Mouse (Mus musculus) stomach, embryonic 15.5 days (tissue): Measurements from ENCODE around the gene Lfng. TPM values are rescaled to one million over a fixed set of nuclear protein-coding genes. Genes with fewer than 3 reads are reported as not detected.

Experiments
- ATAC-seq: fragments of 200-750 bp; cut with Nextera tagmentation; 2 replicates; pipeline ENCODE4 v1.8.0; 2017; ENCODE audit warnings: low read depth, moderate number of reproducible peaks, moderate TSS enrichment; ENCODE audit not compliant: insufficient read depth, low FRiP score
- H3K27ac ChIP-seq: fragments of 300-500 bp; sonication (generic); 2 replicates; pipeline ENCODE4 v1.5.1; 2015; ENCODE audit warnings: mild to moderate bottlenecking, inconsistent platforms
- H3K27me3 ChIP-seq: fragments of 300-500 bp; sonication (generic); replicated peaks from 2 replicates; pipeline ENCODE4 v1.6.1; 2015; ENCODE audit warnings: inconsistent platforms
- H3K36me3 ChIP-seq: fragments of 300-500 bp; sonication (generic); 2 replicates; pipeline ENCODE4 v1.6.1; 2015; ENCODE audit warnings: inconsistent platforms
- H3K4me1 ChIP-seq: fragments of 300-500 bp; sonication (generic); 2 replicates; pipeline ENCODE4 v1.6.1; 2015; ENCODE audit warnings: inconsistent platforms
- H3K4me2 ChIP-seq: fragments of 300-500 bp; sonication (generic); 2 replicates; pipeline ENCODE4 v1.6.1; 2015; ENCODE audit warnings: mild to moderate bottlenecking, inconsistent platforms
- H3K4me3 ChIP-seq: fragments of 300-500 bp; sonication (generic); replicated peaks from 2 replicates; pipeline ENCODE4 v1.5.1; 2015; ENCODE audit warnings: inconsistent platforms
- H3K9ac ChIP-seq: fragments of 300-500 bp; sonication (generic); 2 replicates; pipeline ENCODE4 v1.6.1; 2015; ENCODE audit warnings: inconsistent platforms
- H3K9me3 ChIP-seq: fragments of 300-500 bp; sonication (generic); 2 replicates; pipeline ENCODE4 v1.6.1; 2016; ENCODE audit warnings: inconsistent platforms
- WGBS: fragments of 180-500 bp; shearing (Covaris S2); methylation state at CpG from one replicate; pipeline ENCODE4 v1.1.7; 2015; 5-methylcytosine and 5-hydroxymethylcytosine counted together
- polyA plus RNA-seq: library from polyadenylated mRNA; unstranded; fragments of >200 nt; fragmentation: Nextera tagmentation; extraction: Ambion mirVana; gene quantifications from 2 replicates; pipeline ENCODE4 v1.2.1, GENCODE M21; 2015

Lfng gene
- polyA plus RNA-seq, 1 experiment from 2014 or later: 24.5 TPM

DNA sequence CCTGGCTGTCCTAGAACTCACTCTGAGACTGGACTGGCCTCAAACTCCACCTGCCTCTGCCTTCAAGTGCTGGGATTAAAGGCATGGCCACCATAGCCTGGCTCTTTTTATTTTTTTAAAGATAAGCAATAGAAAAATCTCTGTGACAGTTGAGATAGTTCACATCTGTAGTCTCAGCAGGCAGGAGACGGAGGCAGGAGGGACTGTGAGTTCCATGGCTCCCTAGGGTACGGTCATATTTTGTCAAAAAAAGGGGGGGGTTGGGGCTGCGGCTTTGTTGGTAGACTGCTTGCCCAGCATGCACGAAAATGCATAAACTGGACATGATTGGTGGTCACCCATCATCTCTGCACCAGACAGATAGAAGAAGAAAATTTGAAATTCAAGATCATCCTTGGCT is 35.9 kb upstream of the Lfng start:
- Histone ChIP-seq H3K27ac (no peak overlapping the region), H3K9me3 (no peaks in the 10 kb centered on the region), H3K4me2 (no peak overlapping the region), H3K36me3 (no peaks in the 10 kb centered on the region), H3K9ac (no peak overlapping the region), H3K4me3 (no peak overlapping the region), H3K27me3 (no peaks in the 10 kb centered on the region), H3K4me1 (peaks cover 24% of the 10 kb centered on the region)
- WGBS: 72% methylated on average over 4 of the region's 4 CpGs
- no peak for ATAC-seq

- Histone ChIP-seq H3K27me3 (no peaks in the 10 kb centered on the region), H3K4me1 (peaks cover 20% of the 10 kb centered on the region), H3K27ac (no peak overlapping the region), H3K4me2 (no peak overlapping the region), H3K9ac (no peak overlapping the region), H3K4me3 (no peak overlapping the region), H3K36me3 (no peaks in the 10 kb centered on the region), H3K9me3 (no peaks in the 10 kb centered on the region)
- WGBS: 65% methylated on average over 10 of the region's 10 CpGs
- ATAC-seq: no peak
These were observed 35.4 kb upstream of the Lfng start for GRCm38 (mm10) chr5:140571673-140572072.

DNA sequence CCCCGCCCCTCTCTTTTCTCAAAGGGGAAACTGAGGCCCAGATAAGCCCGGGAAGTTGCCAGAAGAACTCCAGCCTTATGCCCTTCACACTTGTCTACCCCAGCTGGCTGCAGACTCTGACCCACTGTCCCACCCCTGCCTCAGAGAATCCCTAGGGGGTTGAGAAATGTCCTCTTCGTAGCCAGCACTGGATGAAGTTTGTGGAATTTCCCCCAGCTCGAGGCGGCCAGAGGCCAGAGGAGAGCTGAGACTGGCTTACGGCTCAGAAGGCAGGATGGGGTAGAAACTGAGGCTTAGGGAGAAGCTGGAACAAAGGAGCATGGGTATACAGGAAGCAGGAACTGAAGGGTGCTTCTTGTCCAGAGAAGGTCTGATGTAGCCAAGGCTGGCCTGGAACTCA is 34.5 kb upstream of the Lfng start:
- no peaks in the 10 kb centered on the region for H3K9me3 ChIP-seq
- no peak overlapping the region for H3K9ac ChIP-seq
- H3K4me2 ChIP-seq: no peak overlapping the region
- H3K36me3 ChIP-seq: no peaks in the 10 kb centered on the region
- H3K27ac ChIP-seq: no peak overlapping the region
- peaks cover 10% of the 10 kb centered on the region for H3K4me1 ChIP-seq
- H3K4me3 ChIP-seq: no peak overlapping the region
- H3K27me3 ChIP-seq: no peaks in the 10 kb centered on the region
- 60% methylated on average over 6 of the region's 6 CpGs for WGBS
- ATAC-seq: no peak

DNA sequence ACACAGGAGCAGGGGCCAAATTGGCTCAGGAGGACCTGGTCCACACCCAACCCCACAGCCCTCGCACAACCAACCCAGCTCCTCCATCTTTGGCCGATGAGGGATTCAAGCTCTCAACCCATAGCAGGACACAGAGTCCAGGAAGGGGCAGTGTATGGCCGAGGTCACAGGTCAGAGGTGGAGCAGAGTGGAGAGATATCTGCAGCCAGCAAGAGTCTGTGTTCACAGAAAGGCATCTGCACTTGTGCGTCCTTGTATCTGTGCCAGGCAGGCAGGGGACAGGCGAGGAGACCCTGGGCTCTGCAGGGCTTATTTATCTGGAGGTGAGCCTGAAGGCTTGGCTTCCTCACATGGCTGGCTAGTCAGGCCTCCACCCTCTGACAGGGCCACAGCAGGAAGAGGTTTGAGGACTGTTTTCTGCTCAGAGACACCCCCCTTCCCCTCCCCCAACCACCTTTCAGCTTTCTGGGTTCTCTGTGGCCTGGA is 31.7 kb upstream of the Lfng start:
- Histone ChIP-seq H3K9ac (no peak overlapping the region), H3K4me1 (peaks cover 15% of the 10 kb centered on the region; the same call in 1 of the 2 replicates), H3K27ac (no peak overlapping the region), H3K4me3 (no peak overlapping the region), H3K9me3 (no peaks in the 10 kb centered on the region), H3K4me2 (no peak overlapping the region), H3K27me3 (no peaks in the 10 kb centered on the region), H3K36me3 (no peaks in the 10 kb centered on the region)
- 50% methylated on average over 5 of the region's 5 CpGs for WGBS
- ATAC-seq: no peak

GRCm38 (mm10) chr5:140579221-140579620 is 27.9 kb upstream of the Lfng start:
- no peak for ATAC-seq
- Histone ChIP-seq H3K27me3 (no peaks in the 10 kb centered on the region), H3K27ac (no peak overlapping the region), H3K4me1 (peaks cover 26% of the 10 kb centered on the region; the same call in 1 of the 2 replicates), H3K36me3 (no peaks in the 10 kb centered on the region), H3K4me3 (no peak overlapping the region), H3K9ac (no peak overlapping the region), H3K4me2 (no peak overlapping the region), H3K9me3 (no peaks in the 10 kb centered on the region)
- WGBS: 49% methylated on average over 9 of the region's 9 CpGs

- Histone ChIP-seq H3K36me3 (no peaks in the 10 kb centered on the region), H3K9ac (no peak overlapping the region), H3K27ac (no peak overlapping the region), H3K4me2 (no peak overlapping the region), H3K4me3 (no peak overlapping the region), H3K27me3 (no peaks in the 10 kb centered on the region), H3K4me1 (peaks cover 26% of the 10 kb centered on the region; the same call in 1 of the 2 replicates), H3K9me3 (no peaks in the 10 kb centered on the region)
- ATAC-seq: peak; percentile 11; the same call in 1 of the 2 replicates
- WGBS: 23% methylated on average over 6 of the region's 6 CpGs
These were observed 27.3 kb upstream of the Lfng start for GRCm38 (mm10) chr5:140579771-140580170.

DNA sequence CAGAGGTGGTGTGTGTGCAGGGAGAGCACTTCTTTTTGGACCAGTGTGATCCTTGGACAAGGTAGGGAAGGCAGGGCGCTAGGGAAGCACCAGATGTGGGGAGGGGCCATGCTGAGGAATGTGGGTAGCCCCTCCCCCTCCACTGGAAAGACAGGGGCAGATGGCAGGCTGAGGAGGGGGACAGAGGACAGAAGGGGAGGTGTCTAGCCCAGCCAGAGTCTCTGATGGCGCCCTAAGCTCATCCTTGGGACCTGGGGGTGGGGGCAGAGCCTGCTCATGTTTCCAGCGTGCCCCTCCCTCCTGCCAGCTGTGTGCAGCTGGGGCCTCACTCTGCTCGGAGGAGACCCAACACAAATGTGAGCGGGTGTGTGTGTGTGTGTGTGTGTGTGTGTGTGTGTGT is 25.6 kb upstream of the Lfng start:
- H3K4me2 ChIP-seq: no peak overlapping the region
- H3K9ac ChIP-seq: no peak overlapping the region
- no peaks in the 10 kb centered on the region for H3K9me3 ChIP-seq
- H3K27me3 ChIP-seq: no peaks in the 10 kb centered on the region
- H3K27ac ChIP-seq: peak overlapping the region; percentile 21; the same call in 1 of the 2 replicates
- H3K4me1 ChIP-seq: peaks cover 27% of the 10 kb centered on the region; the same call in 1 of the 2 replicates
- 14% methylated on average over 5 of the region's 5 CpGs for WGBS
- H3K36me3 ChIP-seq: no peaks in the 10 kb centered on the region
- ATAC-seq: peak; percentile 69; the same call in 1 of the 2 replicates
- no peak overlapping the region for H3K4me3 ChIP-seq

- H3K4me1 ChIP-seq: peaks cover 30% of the 10 kb centered on the region; the same call in 1 of the 2 replicates
- no peak overlapping the region for H3K9ac ChIP-seq
- WGBS: 43% methylated on average over 8 of the region's 8 CpGs
- no peaks in the 10 kb centered on the region for H3K27me3 ChIP-seq
- ATAC-seq: no peak
- no peak overlapping the region for H3K27ac ChIP-seq
- no peak overlapping the region for H3K4me3 ChIP-seq
- H3K4me2 ChIP-seq: no peak overlapping the region
- H3K36me3 ChIP-seq: no peaks in the 10 kb centered on the region
- H3K9me3 ChIP-seq: no peaks in the 10 kb centered on the region
These were observed 24.0 kb upstream of the Lfng start for GRCm38 (mm10) chr5:140582995-140583731.

DNA sequence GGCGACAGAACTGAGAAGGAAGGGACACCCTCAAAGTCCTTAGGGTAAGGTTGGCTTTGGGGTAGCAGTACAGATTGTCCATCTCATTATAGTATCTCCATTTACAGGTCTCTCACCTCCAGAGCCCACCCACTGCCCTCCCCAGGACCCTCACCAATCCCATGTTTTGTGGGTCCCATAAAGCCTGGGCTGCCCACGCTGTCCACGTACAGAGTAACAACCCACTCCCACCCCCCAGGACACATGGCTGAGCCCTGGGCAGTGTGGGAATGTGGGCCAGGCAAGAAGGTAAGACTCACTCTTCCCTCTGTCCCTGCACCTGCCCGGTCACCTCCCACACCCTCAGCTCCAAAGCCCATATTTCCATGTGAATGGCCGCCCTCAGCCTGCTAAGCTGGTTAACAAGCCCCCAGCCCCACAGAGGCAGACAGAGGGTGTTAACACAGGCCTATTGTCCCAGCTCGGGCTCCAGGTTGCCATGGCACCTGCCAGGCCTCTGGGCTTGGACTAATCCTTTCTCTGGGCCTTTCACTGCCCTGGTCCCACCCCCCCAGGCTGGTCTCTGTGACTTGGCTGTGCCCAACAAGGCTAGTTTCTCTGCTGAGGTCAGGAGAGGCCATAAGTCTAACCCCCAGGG is 23.3 kb upstream of the Lfng start:
- Histone ChIP-seq H3K36me3 (no peaks in the 10 kb centered on the region), H3K4me2 (no peak overlapping the region), H3K9ac (no peak overlapping the region), H3K9me3 (no peaks in the 10 kb centered on the region), H3K4me3 (no peak overlapping the region), H3K27ac (no peak overlapping the region), H3K27me3 (no peaks in the 10 kb centered on the region), H3K4me1 (peaks cover 26% of the 10 kb centered on the region; the same call in 1 of the 2 replicates)
- 53% methylated on average over 6 of the region's 6 CpGs for WGBS
- ATAC-seq: no peak

GRCm38 (mm10) chr5:140589082-140589774 is 17.9 kb upstream of the Lfng start:
- H3K9me3 ChIP-seq: no peaks in the 10 kb centered on the region
- no peak overlapping the region for H3K27ac ChIP-seq
- no peaks in the 10 kb centered on the region for H3K36me3 ChIP-seq
- H3K27me3 ChIP-seq: no peaks in the 10 kb centered on the region
- H3K9ac ChIP-seq: no peak overlapping the region
- 80% methylated on average over 16 of the region's 16 CpGs for WGBS
- H3K4me3 ChIP-seq: no peak overlapping the region
- H3K4me2 ChIP-seq: no peak overlapping the region
- no peak for ATAC-seq
- 0 out of 2 replicates have a peak, but pooled peaks cover 4% of the 10 kb centered on the region for H3K4me1 ChIP-seq

DNA sequence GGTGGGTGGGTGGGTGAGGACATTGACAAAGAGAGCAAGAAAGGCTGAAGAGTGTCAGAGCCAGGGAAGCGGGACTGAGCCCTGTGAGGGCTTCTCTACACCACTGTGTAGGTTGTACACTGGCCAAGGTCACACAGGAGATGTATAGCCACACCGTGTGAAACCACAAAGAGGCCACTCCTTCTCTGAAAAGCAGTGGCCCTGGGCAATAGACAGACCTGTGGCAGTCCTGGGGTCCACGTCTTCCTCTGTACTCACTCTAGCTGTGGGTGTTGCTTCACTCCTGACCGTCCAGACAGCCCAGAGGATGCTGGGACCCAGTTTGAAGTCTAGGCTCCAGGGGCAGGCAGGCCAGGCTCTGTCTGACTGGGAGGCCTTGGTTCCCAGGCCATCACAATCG is 12.3 kb upstream of the Lfng start:
- Histone ChIP-seq H3K4me1 (peaks cover 9% of the 10 kb centered on the region), H3K9ac (no peak overlapping the region), H3K4me2 (no peak overlapping the region), H3K9me3 (no peaks in the 10 kb centered on the region), H3K27ac (no peak overlapping the region), H3K36me3 (no peaks in the 10 kb centered on the region), H3K4me3 (no peak overlapping the region), H3K27me3 (no peaks in the 10 kb centered on the region)
- no peak for ATAC-seq
- WGBS: 78% methylated on average over 5 of the region's 5 CpGs

DNA sequence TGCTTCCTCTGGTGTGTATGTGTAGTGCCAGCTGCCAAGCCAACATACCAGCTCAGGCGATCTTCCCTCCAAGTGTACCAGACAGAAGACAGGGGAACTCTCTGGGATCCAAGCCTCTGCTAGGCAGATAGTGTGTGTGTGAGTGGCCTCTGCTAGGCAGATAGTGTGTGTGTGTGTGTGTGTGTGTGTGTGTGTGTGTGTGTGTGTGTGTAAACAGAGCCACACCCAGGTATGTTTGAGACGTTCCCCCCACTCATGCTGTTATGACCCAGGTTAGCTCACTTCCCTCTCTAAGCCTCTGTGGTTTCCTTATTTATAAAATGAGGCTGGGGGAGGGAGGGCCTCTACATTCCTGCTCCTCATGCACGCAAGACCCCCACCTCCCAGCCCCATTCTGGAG is 10.7 kb upstream of the Lfng start:
- peaks cover 9% of the 10 kb centered on the region for H3K4me1 ChIP-seq
- H3K9me3 ChIP-seq: no peaks in the 10 kb centered on the region
- H3K27me3 ChIP-seq: no peaks in the 10 kb centered on the region
- WGBS: 30% methylated on average over 3 of the region's 3 CpGs
- H3K4me2 ChIP-seq: peak overlapping the region; percentile 29; the same call in 1 of the 2 replicates
- H3K4me3 ChIP-seq: no peak overlapping the region
- no peak overlapping the region for H3K9ac ChIP-seq
- H3K36me3 ChIP-seq: no peaks in the 10 kb centered on the region
- H3K27ac ChIP-seq: peak overlapping the region; percentile 82
- peak; percentile 33; the same call in 1 of the 2 replicates for ATAC-seq
